Mouse (Mus musculus): ENCODE results near the gene Amz2.

Amz2 gene

GRCm38 (mm10) chr11:109496475-109496993 lies 70.8 kb downstream of the Amz2 start:
- DNase-seq = no peak

GRCm38 (mm10) chr11:109496996-109497714 lies 71.4 kb downstream of the Amz2 start:
- no peak for DNase-seq

- DNase-seq = no peak
Measured at GRCm38 (mm10) chr11:109497990-109498389, 72.2 kb downstream of the Amz2 start.

GRCm38 (mm10) chr11:109500206-109500605 lies 74.5 kb downstream of the Amz2 start:
- no peak for DNase-seq
